Mouse (Mus musculus): ENCODE measurements around the gene Pacs1.
A peak's percentile ranks its signal among the peaks of the same experiment; 100 is the strongest.
"Not testable (repeated sequence)": the region's sequence is repeated elsewhere in the genome, so short reads cannot be mapped to it uniquely, and the experiment has no call there.

Pacs1 gene

GRCm38 (mm10) chr19:5149041-5149440 is 123.9 kb downstream of the Pacs1 start:
- DNase-seq = not testable (repeated sequence)

- DNase-seq = peak; percentile 90
Observed at GRCm38 (mm10) chr19:5139640-5140039, 133.3 kb downstream of the Pacs1 start.

GRCm38 (mm10) chr19:5131237-5131636 is 141.7 kb downstream of the Pacs1 start:
- no peak for DNase-seq

- no peak for DNase-seq
Observed at GRCm38 (mm10) chr19:5129770-5130169, 143.1 kb downstream of the Pacs1 start.

GRCm38 (mm10) chr19:5124055-5124614 is 148.8 kb downstream of the Pacs1 start:
- DNase-seq = peak; percentile 76

- no peak for DNase-seq
Observed at GRCm38 (mm10) chr19:5123241-5123640, 149.7 kb downstream of the Pacs1 start.

- DNase-seq = no peak
Observed at GRCm38 (mm10) chr19:5122492-5122891, 150.4 kb downstream of the Pacs1 start.

- no peak for DNase-seq
Observed at GRCm38 (mm10) chr19:5118384-5118698, 154.6 kb downstream of the Pacs1 start, which contains the start of gene Klc2. TSS of gene Klc2 (minus strand) at chr19:5118560.

GRCm38 (mm10) chr19:5117494-5118383 is 155.2 kb downstream of the Pacs1 start:
- peak; percentile 94 for DNase-seq

- DNase-seq = peak; percentile 62
Observed at GRCm38 (mm10) chr19:5113783-5114182, 159.1 kb downstream of the Pacs1 start.

- peak; percentile 68 for DNase-seq
Observed at GRCm38 (mm10) chr19:5109659-5110453, 163.1 kb downstream of the Pacs1 start.

- DNase-seq = no peak
Observed at GRCm38 (mm10) chr19:5108702-5109101, 164.2 kb downstream of the Pacs1 start.

GRCm38 (mm10) chr19:5108271-5108575 is 164.7 kb downstream of the Pacs1 start:
- no peak for DNase-seq

GRCm38 (mm10) chr19:5107556-5108270 is 165.2 kb downstream of the Pacs1 start:
- no peak for DNase-seq

GRCm38 (mm10) chr19:5106731-5107191 is 166.2 kb downstream of the Pacs1 start, which contains the start of gene Rab1b:
TSS of gene Rab1b (minus strand) at chr19:5107072.
- DNase-seq = peak; percentile 99

- DNase-seq = no peak
Observed at GRCm38 (mm10) chr19:5106074-5106473, 166.8 kb downstream of the Pacs1 start.

GRCm38 (mm10) chr19:5098363-5099143 is 174.4 kb downstream of the Pacs1 start, which contains the start of gene Cnih2:
TSS of gene Cnih2 (minus strand) at chr19:5098521.
- no peak for DNase-seq

- peak; percentile 56 for DNase-seq
Observed at GRCm38 (mm10) chr19:5097521-5098362, 175.2 kb downstream of the Pacs1 start.

GRCm38 (mm10) chr19:5095887-5096474 is 176.9 kb downstream of the Pacs1 start:
- peak; percentile 54 for DNase-seq

GRCm38 (mm10) chr19:5094746-5095417 is 178.0 kb downstream of the Pacs1 start:
- DNase-seq = no peak
